Mouse (Mus musculus) adrenal gland, postnatal 36 days (tissue): ENCODE results near the gene Plcb1. TPM values are rescaled to one million over a fixed set of nuclear protein-coding genes. Genes with fewer than 3 reads are reported as not detected.

ENCODE experiments used
- DNase-seq, 2 experiments: peaks; one replicate each; pipeline ENCODE4 v3.0.0; 2021; ENCODE audit warnings: mixed read lengths in 1 of 2
- total RNA-seq, 2 experiments: library from RNA; stranded (reverse); gene quantifications; 2 replicates each; pipeline ENCODE4 v1.2.3; 2021

Gene Plcb1
- total RNA-seq, 2 experiments from 2014 or later = 87.4 to 93.4 TPM

- no peak for DNase-seq
These were observed 418.6 kb downstream of the Plcb1 start for GRCm38 (mm10) chr2:135204141-135205120.

- no peak for DNase-seq
These were observed 423.0 kb downstream of the Plcb1 start for GRCm38 (mm10) chr2:135208890-135209289.

GRCm38 (mm10) chr2:135214746-135215448 is 429.0 kb downstream of the Plcb1 start:
- peak; percentile 18 to 44 for DNase-seq

- no peak for DNase-seq
These were observed 433.5 kb downstream of the Plcb1 start for GRCm38 (mm10) chr2:135219406-135219805.

- peak in 1 of 2 experiments; percentile 28 for DNase-seq
These were observed 439.7 kb downstream of the Plcb1 start for GRCm38 (mm10) chr2:135225604-135226025.

GRCm38 (mm10) chr2:135230262-135230661 is 444.4 kb downstream of the Plcb1 start:
- no peak for DNase-seq

- no peak for DNase-seq
These were observed 456.9 kb downstream of the Plcb1 start for GRCm38 (mm10) chr2:135242662-135243316.

- no peak for DNase-seq
These were observed 457.9 kb downstream of the Plcb1 start for GRCm38 (mm10) chr2:135243764-135244163.

GRCm38 (mm10) chr2:135249925-135250324 is 464.1 kb downstream of the Plcb1 start:
- DNase-seq = no peak

- DNase-seq = no peak
These were observed 466.0 kb downstream of the Plcb1 start for GRCm38 (mm10) chr2:135251821-135252315.

GRCm38 (mm10) chr2:135259136-135259535 is 473.3 kb downstream of the Plcb1 start:
- peak; percentile 33 to 46 for DNase-seq

GRCm38 (mm10) chr2:135263943-135264342 is 478.1 kb downstream of the Plcb1 start:
- DNase-seq = peak in 1 of 2 experiments; percentile 11

- peak in 1 of 2 experiments; percentile 9 for DNase-seq
These were observed 489.1 kb downstream of the Plcb1 start for GRCm38 (mm10) chr2:135274949-135275348.

- no peak for DNase-seq
These were observed 492.6 kb downstream of the Plcb1 start for GRCm38 (mm10) chr2:135278506-135278905.

- no peak for DNase-seq
These were observed 493.2 kb downstream of the Plcb1 start for GRCm38 (mm10) chr2:135279026-135279425.

GRCm38 (mm10) chr2:135283783-135284182 is 497.9 kb downstream of the Plcb1 start:
- DNase-seq = no peak

GRCm38 (mm10) chr2:135296184-135296769 is 510.4 kb downstream of the Plcb1 start:
- no peak for DNase-seq

- no peak for DNase-seq
These were observed 514.6 kb downstream of the Plcb1 start for GRCm38 (mm10) chr2:135300480-135300879.

GRCm38 (mm10) chr2:135302483-135302882 is 516.6 kb downstream of the Plcb1 start:
- no peak for DNase-seq

GRCm38 (mm10) chr2:135305186-135305585 is 519.3 kb downstream of the Plcb1 start:
- peak; percentile 35 to 46 for DNase-seq

- no peak for DNase-seq
These were observed 520.0 kb downstream of the Plcb1 start for GRCm38 (mm10) chr2:135305736-135306471.
